Comparison of ENCODE assay signal across 17 mouse cellular contexts in genomic region chr1:171452923-171453322, GRCm38 (mm10). TPM values are rescaled to one million over a fixed set of nuclear protein-coding genes. Genes with fewer than 3 reads are reported as not detected.
DNase-seq lines count a peak whose midpoint lies in the region; ATAC-seq and TF ChIP-seq lines count a peak whose summit lies in the region.
"Had no signal": no experiment of that assay in that cellular context is flagged by ENCODE, and none has a peak within 500 bp of the region (broad histone marks: within the 10 kb centered on the region; RNA-seq: fewer than 3 reads in every experiment).

No protein-coding gene starts in this region.

- H3K27ac ChIP-seq in heart, adult 2 months: peak overlapping the region; percentile 72
- H3K27ac ChIP-seq in liver, adult 2 months (replicated peaks; ENCODE audit: insufficient read depth, low read depth, low read length): peak overlapping the region; percentile 92
- H3K27ac ChIP-seq: embryonic facial prominence, embryonic 15.5 days; heart, embryonic 15.5 days; limb, embryonic 15.5 days; midbrain, embryonic 13.5 days had no signal

- WGBS in heart, adult 2 months: 44% methylated on average over 5 of the region's 5 CpGs
- WGBS in liver, adult 2 months: 16% methylated on average over 5 of the region's 5 CpGs

- ATAC-seq in monocyte, adult 5-6 weeks (replicated peaks; ENCODE audit: insufficient number of reproducible peaks, low FRiP score, low TSS enrichment, poor library complexity, severe bottlenecking): peak; percentile 49
- ATAC-seq: CD4-positive, CD25-positive, alpha-beta regulatory T cell, adult 4 months; midbrain, embryonic 13.5 days; Patski had no signal

- intact Hi-C loops in heart, adult 2 months (cut with DNase I): loop anchor here (1.0 to 5.0 kb wide), 2 partner anchors 11 to 41 kb away; partner anchors contain the start of gene Usf1

- no peak overlapping the region; the same call in 1 of the 2 replicates for H3K4me3 ChIP-seq in heart, adult 2 months
- no peak overlapping the region for H3K4me3 ChIP-seq in liver, adult 2 months (ENCODE audit: insufficient read depth, low read depth, low read length)
- H3K4me3 ChIP-seq: embryonic facial prominence, embryonic 15.5 days; heart, embryonic 15.5 days; limb, embryonic 15.5 days; midbrain, embryonic 13.5 days had no signal

- no peak for TF ChIP-seq CTCF in heart, adult 2 months (IDR thresholded peaks at IDR 0.05)
- no peak for TF ChIP-seq CTCF in liver, adult 2 months (IDR thresholded peaks at IDR 0.05; ENCODE audit: low read depth, low read length)

- H3K4me1 ChIP-seq in heart, adult 2 months (ENCODE audit: control insufficient read depth, insufficient read depth, low read length): peaks cover 17% of the 10 kb centered on the region
- H3K4me1 ChIP-seq in liver, adult 2 months (ENCODE audit: control insufficient read depth, insufficient read depth, low read length): peaks cover 21% of the 10 kb centered on the region
- H3K4me1 ChIP-seq: embryonic facial prominence, embryonic 15.5 days; limb, embryonic 15.5 days; midbrain, embryonic 13.5 days had no signal

- DNase-seq in heart, adult 2 months: peak in 1 of 2 experiments; percentile 48
- no peak for DNase-seq in heart, postnatal 4 days
- peak; percentile 47 for DNase-seq in ZHBTc4 (ENCODE audit: low read depth, low spot score)
- peak; percentile 86 for DNase-seq in liver, adult 2 months (ENCODE audit: extremely low read depth, low read depth, low spot score)
- DNase-seq in layer of hippocampus, postnatal 10 days (ENCODE audit: low spot score in 2 of 2): no peak
- no peak for DNase-seq in cerebellum, postnatal 4 days (ENCODE audit: low spot score in 2 of 2)
- DNase-seq in Muller cell, postnatal 12 days (ENCODE audit: inconsistent ontology term): no peak
- DNase-seq: cerebellum, postnatal 14 days; kidney, postnatal 14 days; thymus, postnatal 36 days had no signal

- H3K36me3 ChIP-seq in heart, adult 2 months (ENCODE audit: control insufficient read depth, insufficient read depth, low read length): peaks cover 3% of the 10 kb centered on the region; the same call in 1 of the 2 replicates
- 0 out of 2 replicates have a peak, but pooled peaks cover 1% of the 10 kb centered on the region for H3K36me3 ChIP-seq in liver, adult 2 months (ENCODE audit: control insufficient read depth, insufficient read depth, low read length)
- H3K36me3 ChIP-seq: embryonic facial prominence, embryonic 15.5 days; heart, embryonic 15.5 days; limb, embryonic 15.5 days; midbrain, embryonic 13.5 days had no signal

- H3K79me2 ChIP-seq in heart, adult 2 months (replicated peaks; ENCODE audit: control insufficient read depth, insufficient read depth, low read length): peaks cover 5% of the 10 kb centered on the region
- peaks cover 46% of the 10 kb centered on the region for H3K79me2 ChIP-seq in liver, adult 2 months (ENCODE audit: control insufficient read depth, insufficient read depth, low read length)

- H3K27me3 ChIP-seq in heart, adult 2 months (ENCODE audit: control insufficient read depth, insufficient read depth, low read length): no peaks in the 10 kb centered on the region
- no peaks in the 10 kb centered on the region for H3K27me3 ChIP-seq in liver, adult 2 months (ENCODE audit: control insufficient read depth, insufficient read depth, low read length)
- H3K27me3 ChIP-seq: embryonic facial prominence, embryonic 15.5 days; heart, embryonic 15.5 days; limb, embryonic 15.5 days; midbrain, embryonic 13.5 days; Patski had no signal

- TF ChIP-seq EP300 in heart, adult 2 months (IDR thresholded peaks at IDR 0.05; ENCODE audit: insufficient read depth, low read depth, low read length): peak; percentile 72; the same call in 1 of the 2 replicates

- 0 out of 2 replicates have a peak, but pooled peaks have one; percentile 18 for TF ChIP-seq POLR2A in heart, adult 2 months (IDR thresholded peaks at IDR 0.05; ENCODE audit: insufficient read depth, low read depth, low read length)
- TF ChIP-seq POLR2A in liver, adult 2 months (IDR thresholded peaks at IDR 0.05; ENCODE audit: extremely low read depth, insufficient read depth, low read length): no peak

- no peak overlapping the region for H3K9ac ChIP-seq in heart, adult 2 months (ENCODE audit: low read depth, low read length)
- no peak overlapping the region for H3K9ac ChIP-seq in liver, adult 2 months (ENCODE audit: low read depth, low read length)
- H3K9ac ChIP-seq: embryonic facial prominence, embryonic 15.5 days; heart, embryonic 15.5 days; limb, embryonic 15.5 days; midbrain, embryonic 13.5 days had no signal

RNA-seq across cellular contexts. Expression of gene F11r, which starts 15.6 kb away (rescaled TPM):
- total RNA-seq in heart, adult 2 months (2021): 10 to 100 TPM; 32.9 to 36.1 TPM
- 47.5 and 58.3 TPM in 2 replicates for polyA plus RNA-seq in heart, adult 2 months (2012; rRNA removed)
- 10 to 100 TPM; 57.1 to 58.1 TPM for total RNA-seq in heart, postnatal 4 days (2021)
- total RNA-seq in liver, adult 2 months (2014; rRNA removed): 39.1 and 56.8 TPM in 2 replicates
- 47.7 and 60.4 TPM in 2 replicates for polyA plus RNA-seq in liver, adult 2 months (2012; rRNA removed)
- total RNA-seq in monocyte, adult 5-6 weeks (2017): 3.5 to 8.6 TPM (median 4.5 TPM) in 3 replicates
- total RNA-seq in layer of hippocampus, postnatal 10 days (2021): 1 to 10 TPM; 5.5 to 7.8 TPM

RNA-seq across cellular contexts. Expression of gene Tstd1, which starts 34.3 kb away (rescaled TPM):
- 1 to 10 TPM; 1.3 to 1.8 TPM for total RNA-seq in heart, adult 2 months (2021)
- 2.2 and 3.1 TPM in 2 replicates for polyA plus RNA-seq in heart, adult 2 months (2012; rRNA removed)
- 1 to 10 TPM; 1.1 to 1.7 TPM for total RNA-seq in heart, postnatal 4 days (2021)
- total RNA-seq in liver, adult 2 months (2014; rRNA removed): 26.6 and 27.8 TPM in 2 replicates
- polyA plus RNA-seq in liver, adult 2 months (2012; rRNA removed): 50.6 and 57.2 TPM in 2 replicates
- total RNA-seq in monocyte, adult 5-6 weeks (2017): 3.9 to 9.0 TPM (median 4.9 TPM) in 3 replicates
- total RNA-seq in layer of hippocampus, postnatal 10 days (2021): 1 to 10 TPM; 2.1 to 3.5 TPM

RNA-seq across cellular contexts. Expression of gene Usf1, which starts 41.8 kb away (rescaled TPM):
- total RNA-seq in heart, adult 2 months (2021): 10 to 100 TPM; 38.4 to 46.6 TPM
- polyA plus RNA-seq in heart, adult 2 months (2012; rRNA removed): 47.8 and 64.2 TPM in 2 replicates
- total RNA-seq in heart, postnatal 4 days (2021): 10 to 100 TPM; 53.4 to 54.3 TPM
- total RNA-seq in liver, adult 2 months (2014; rRNA removed): 27.2 and 33.7 TPM in 2 replicates
- 39.4 and 44.7 TPM in 2 replicates for polyA plus RNA-seq in liver, adult 2 months (2012; rRNA removed)
- total RNA-seq in monocyte, adult 5-6 weeks (2017): 91.6 to 117 TPM (median 94.5 TPM) in 3 replicates
- total RNA-seq in layer of hippocampus, postnatal 10 days (2021): 100 to 1,000 TPM; 114 to 121 TPM

RNA-seq across cellular contexts. Expression of gene Alyref2, which starts 50.4 kb away (rescaled TPM):
- total RNA-seq in heart, adult 2 months (2021): 1 to 10 TPM; 1.6 to 2.2 TPM
- polyA plus RNA-seq in heart, adult 2 months (2012; rRNA removed): 2.5 TPM in 2 replicates
- total RNA-seq in heart, postnatal 4 days (2021): 1 to 10 TPM; 4.3 to 4.9 TPM
- total RNA-seq in liver, adult 2 months (2014; rRNA removed): 3.4 and 5.5 TPM in 2 replicates
- 3.2 and 4.6 TPM in 2 replicates for polyA plus RNA-seq in liver, adult 2 months (2012; rRNA removed)
- total RNA-seq in monocyte, adult 5-6 weeks (2017): 10.6 to 14.2 TPM (median 11.8 TPM) in 3 replicates
- total RNA-seq in layer of hippocampus, postnatal 10 days (2021): 1 to 10 TPM; 8.5 to 9.0 TPM

Comparison
In these comparisons a context has a peak if more than half of its experiments do, and no peak if none do; other contexts are left out.
1. DNase-seq: peak in ZHBTc4 (single experiment) and liver, adult 2 months (single experiment); none in heart, postnatal 4 days (single experiment), layer of hippocampus, postnatal 10 days (0 of 2), cerebellum, postnatal 4 days (0 of 2) and Muller cell, postnatal 12 days (single experiment).